9 mouse cellular contexts compared by ENCODE assay signal in genomic region chr17:25885636-25886035, GRCm38 (mm10). TPM values are rescaled to one million over a fixed set of nuclear protein-coding genes. Genes with fewer than 3 reads are reported as not detected.
DNase-seq lines count a peak whose midpoint lies in the region; TF ChIP-seq lines count a peak whose summit lies in the region.
"Had no signal": no experiment of that assay in that cellular context is flagged by ENCODE, and none has a peak within 500 bp of the region (broad histone marks: within the 10 kb centered on the region; RNA-seq: fewer than 3 reads in every experiment).

No protein-coding gene starts in this region.

- peaks cover 2% of the 10 kb centered on the region; the same call in 1 of the 2 replicates for H3K79me2 ChIP-seq in liver, adult 2 months (ENCODE audit: control insufficient read depth, insufficient read depth, low read length)

- intact Hi-C loops in gastrocnemius, adult 2 months (cut with DNase I) = no loop called here
- intact Hi-C loops in gastrocnemius, postnatal 14 days (cut with DNase I; ENCODE audit: low total_unique reads) = no loop called here

- H3K27ac ChIP-seq in gastrocnemius, adult 2 months = no peak overlapping the region
- H3K27ac ChIP-seq in thymus, adult 2 months (ENCODE audit: control insufficient read depth, insufficient read depth, low read length) = no peak overlapping the region
- peak overlapping the region; percentile 94 for H3K27ac ChIP-seq in liver, adult 2 months (replicated peaks; ENCODE audit: insufficient read depth, low read depth, low read length)

- H3K9ac ChIP-seq in liver, adult 2 months (ENCODE audit: low read depth, low read length) = no peak overlapping the region

- no peaks in the 10 kb centered on the region for H3K27me3 ChIP-seq in thymus, adult 2 months (ENCODE audit: control insufficient read depth, insufficient read depth, low read length)
- no peaks in the 10 kb centered on the region for H3K27me3 ChIP-seq in liver, adult 2 months (ENCODE audit: control insufficient read depth, insufficient read depth, low read length)
- H3K27me3 ChIP-seq: Patski had no signal

- WGBS in thymus, adult 2 months = 70% methylated on average over 4 of the region's 4 CpGs
- WGBS in liver, adult 2 months = 69% methylated on average over 4 of the region's 4 CpGs

- no peak for TF ChIP-seq POLR2A in thymus, adult 2 months (IDR thresholded peaks at IDR 0.05; ENCODE audit: control insufficient read depth, extremely low read depth, insufficient read depth, low read length, poor library complexity)
- TF ChIP-seq POLR2A in liver, adult 2 months (IDR thresholded peaks at IDR 0.05; ENCODE audit: extremely low read depth, insufficient read depth, low read length) = no peak

- peaks cover 3% of the 10 kb centered on the region; the same call in 1 of the 2 replicates for H3K36me3 ChIP-seq in thymus, adult 2 months (ENCODE audit: control insufficient read depth, insufficient read depth, low read length)
- peaks cover 13% of the 10 kb centered on the region; the same call in 1 of the 2 replicates for H3K36me3 ChIP-seq in liver, adult 2 months (ENCODE audit: control insufficient read depth, insufficient read depth, low read length)

- TF ChIP-seq CTCF in gastrocnemius, adult 2 months (IDR thresholded peaks at IDR 0.05) = peak; percentile 31; the same call in 1 of the 2 replicates
- no peak for TF ChIP-seq CTCF in thymus, adult 2 months (IDR thresholded peaks at IDR 0.05; ENCODE audit: borderline replicate concordance, control insufficient read depth, extremely low read depth, insufficient read depth, low read length, poor library complexity)
- peak; percentile 54 for TF ChIP-seq CTCF in liver, adult 2 months (IDR thresholded peaks at IDR 0.05; ENCODE audit: low read depth, low read length)

- no peak overlapping the region for H3K4me3 ChIP-seq in gastrocnemius, adult 2 months
- no peak overlapping the region for H3K4me3 ChIP-seq in thymus, adult 2 months (ENCODE audit: control insufficient read depth, insufficient read depth, low read length)
- H3K4me3 ChIP-seq in liver, adult 2 months (ENCODE audit: insufficient read depth, low read depth, low read length) = no peak overlapping the region

- H3K4me1 ChIP-seq in thymus, adult 2 months (replicated peaks; ENCODE audit: control insufficient read depth, insufficient read depth, low read length) = no peaks in the 10 kb centered on the region
- H3K4me1 ChIP-seq in liver, adult 2 months (ENCODE audit: control insufficient read depth, insufficient read depth, low read length) = peaks cover 18% of the 10 kb centered on the region

- no peak for DNase-seq in gastrocnemius, adult 2 months
- no peak for DNase-seq in gastrocnemius, postnatal 14 days
- peak; percentile 43 for DNase-seq in thymus, adult 2 months
- DNase-seq in thymus, adult 18-20 months = no peak
- DNase-seq in liver, adult 2 months (ENCODE audit: extremely low read depth, low read depth, low spot score) = no peak
- no peak for DNase-seq in right cerebral cortex, postnatal 25 days
- no peak for DNase-seq in layer of hippocampus, adult 9-11 months
- no peak for DNase-seq in left cerebral cortex, adult 9 months (ENCODE audit: low spot score in 2 of 2)

RNA-seq across cellular contexts. Expression of gene Wfikkn1, which starts 5.0 kb away (rescaled TPM):
- under 1 TPM; 0.26 to 0.75 TPM for total RNA-seq in gastrocnemius, adult 2 months (2021)
- under 1 TPM; 0.49 to 0.55 TPM for total RNA-seq in gastrocnemius, postnatal 14 days (2021)
- 2.9 and 3.7 TPM in 2 replicates for polyA plus RNA-seq in thymus, adult 2 months (2012; rRNA removed)
- total RNA-seq in liver, adult 2 months (2014; rRNA removed) = 0.07 and 0.09 TPM in 2 replicates
- polyA plus RNA-seq in liver, adult 2 months (2012; rRNA removed) = 0.24 and 0.92 TPM in 2 replicates

RNA-seq across cellular contexts. Expression of gene Mettl26, which starts 10.8 kb away (rescaled TPM):
- total RNA-seq in gastrocnemius, adult 2 months (2021) = 10 to 100 TPM; 27.7 to 33.7 TPM
- 10 to 100 TPM; 26.1 to 27.7 TPM for total RNA-seq in gastrocnemius, postnatal 14 days (2021)
- 77.3 and 82.3 TPM in 2 replicates for polyA plus RNA-seq in thymus, adult 2 months (2012; rRNA removed)
- 129 and 131 TPM in 2 replicates for total RNA-seq in liver, adult 2 months (2014; rRNA removed)
- polyA plus RNA-seq in liver, adult 2 months (2012; rRNA removed) = 415 and 439 TPM in 2 replicates

RNA-seq across cellular contexts. Expression of gene Mcrip2, which starts 17.1 kb away (rescaled TPM):
- total RNA-seq in gastrocnemius, adult 2 months (2021) = 100 to 1,000 TPM in 1 of 2 experiments, 10 to 100 TPM in 1; 85.3 to 117 TPM
- 10 to 100 TPM; 52.3 to 73.3 TPM for total RNA-seq in gastrocnemius, postnatal 14 days (2021)
- polyA plus RNA-seq in thymus, adult 2 months (2012; rRNA removed) = 52.1 and 54.6 TPM in 2 replicates
- total RNA-seq in liver, adult 2 months (2014; rRNA removed) = 26.1 and 36.0 TPM in 2 replicates
- polyA plus RNA-seq in liver, adult 2 months (2012; rRNA removed) = 139 and 141 TPM in 2 replicates

RNA-seq across cellular contexts. Expression of gene Wdr90, which starts 24.3 kb away (rescaled TPM):
- 1 to 10 TPM in 1 of 2 experiments, under 1 TPM in 1; 0.66 to 1.0 TPM for total RNA-seq in gastrocnemius, adult 2 months (2021)
- 1 to 10 TPM; 1.6 to 2.0 TPM for total RNA-seq in gastrocnemius, postnatal 14 days (2021)
- polyA plus RNA-seq in thymus, adult 2 months (2012; rRNA removed) = 107 and 133 TPM in 2 replicates
- 2.7 and 3.3 TPM in 2 replicates for total RNA-seq in liver, adult 2 months (2014; rRNA removed)
- 9.0 and 14.1 TPM in 2 replicates for polyA plus RNA-seq in liver, adult 2 months (2012; rRNA removed)

RNA-seq across cellular contexts. Expression of gene Rab40c, which starts 33.9 kb away (rescaled TPM):
- total RNA-seq in gastrocnemius, adult 2 months (2021) = 1 to 10 TPM; 8.1 to 9.5 TPM
- total RNA-seq in gastrocnemius, postnatal 14 days (2021) = 10 to 100 TPM; 10.1 to 10.3 TPM
- 43.5 and 57.6 TPM in 2 replicates for polyA plus RNA-seq in thymus, adult 2 months (2012; rRNA removed)
- 6.1 and 7.2 TPM in 2 replicates for total RNA-seq in liver, adult 2 months (2014; rRNA removed)
- 22.8 and 24.1 TPM in 2 replicates for polyA plus RNA-seq in liver, adult 2 months (2012; rRNA removed)
